Mouse (Mus musculus): Measurements from ENCODE around the gene Fbf1.
"Not testable (repeated sequence)": the region's sequence is repeated elsewhere in the genome, so short reads cannot be mapped to it uniquely, and the experiment has no call there.

Fbf1 gene

GRCm38 (mm10) chr11:116106963-116107776 is 60.8 kb downstream of the Fbf1 start:
- DNase-seq, result peak in 1 of 2 experiments; percentile 70

GRCm38 (mm10) chr11:116106154-116106962 is 61.6 kb downstream of the Fbf1 start:
- DNase-seq, result peak in 1 of 2 experiments; percentile 38

- peak in 1 of 2 experiments; percentile 35 for DNase-seq
Observed at GRCm38 (mm10) chr11:116105065-116105464, 62.9 kb downstream of the Fbf1 start.

GRCm38 (mm10) chr11:116104006-116104646 is 63.8 kb downstream of the Fbf1 start:
- DNase-seq, result peak; percentile 84 to 95

- peak; percentile 30 to 40 for DNase-seq
Observed at GRCm38 (mm10) chr11:116103572-116103971, 64.4 kb downstream of the Fbf1 start.

GRCm38 (mm10) chr11:116102472-116102871 is 65.5 kb downstream of the Fbf1 start:
- no peak for DNase-seq

- DNase-seq, result peak; percentile 52 to 71
Observed at GRCm38 (mm10) chr11:116101931-116102381, 66.0 kb downstream of the Fbf1 start.

GRCm38 (mm10) chr11:116100839-116101238 is 67.1 kb downstream of the Fbf1 start:
- peak in 1 of 2 experiments; percentile 42 for DNase-seq

- DNase-seq, result peak; percentile 81 to 87
Observed at GRCm38 (mm10) chr11:116100385-116100784, 67.6 kb downstream of the Fbf1 start.

- peak in 1 of 2 experiments; percentile 43 for DNase-seq
Observed at GRCm38 (mm10) chr11:116099462-116099861, 68.5 kb downstream of the Fbf1 start.

GRCm38 (mm10) chr11:116098711-116099460 is 69.1 kb downstream of the Fbf1 start:
- DNase-seq, result peak; percentile 71 to 79

GRCm38 (mm10) chr11:116096213-116097108 is 71.5 kb downstream of the Fbf1 start:
- DNase-seq, result peak in 1 of 2 experiments; percentile 66

- DNase-seq, result peak; percentile 81 to 88
Observed at GRCm38 (mm10) chr11:116095573-116095972, 72.4 kb downstream of the Fbf1 start.

GRCm38 (mm10) chr11:116093771-116094565 is 74.0 kb downstream of the Fbf1 start:
- DNase-seq, result no peak

GRCm38 (mm10) chr11:116092959-116093358 is 75.0 kb downstream of the Fbf1 start:
- DNase-seq, result not testable (repeated sequence)
